Mouse (Mus musculus): ENCODE data around the gene Gpc6. TPM values are rescaled to one million over a fixed set of nuclear protein-coding genes. Genes with fewer than 3 reads are reported as not detected.

Gene Gpc6
- polyA plus RNA-seq, 1 experiment: 0.29 TPM

- H3K4me3 ChIP-seq (ENCODE audit: insufficient read depth, low read length): no peak overlapping the region
- no peak overlapping the region for H3K27ac ChIP-seq (ENCODE audit: insufficient read depth, low read depth, low read length)
- H3K4me1 ChIP-seq (ENCODE audit: control insufficient read depth, insufficient read depth, low read length): no peaks in the 10 kb centered on the region
- TF ChIP-seq POLR2A (IDR thresholded peaks at IDR 0.05; ENCODE audit: borderline replicate concordance, low read depth, low read length): no peak
- no peak for TF ChIP-seq CTCF (IDR thresholded peaks at IDR 0.05; ENCODE audit: low read depth, low read length)
Measured at GRCm38 (mm10) chr14:117256192-117256591, 331.1 kb downstream of the Gpc6 start.

DNA sequence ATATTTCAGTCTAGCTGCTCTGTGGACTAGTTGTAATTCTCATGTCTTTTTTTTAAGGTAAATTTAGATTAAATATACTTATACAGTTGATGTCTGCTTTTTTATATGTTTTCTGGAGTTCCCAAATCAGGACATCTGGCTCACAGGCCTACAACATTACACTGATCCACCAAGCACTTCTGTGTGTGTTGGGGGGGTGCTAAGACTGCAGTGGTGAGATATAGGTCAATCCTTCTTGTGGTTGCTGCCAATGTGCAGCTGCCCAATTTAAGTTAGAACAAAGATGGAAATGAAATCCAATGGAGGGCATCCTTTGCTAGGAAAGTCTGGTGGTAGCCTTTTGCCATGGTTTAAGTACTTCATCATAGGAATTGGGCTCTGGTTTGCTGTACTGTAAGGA is 340.5 kb downstream of the Gpc6 start:
- Histone ChIP-seq H3K4me3 (ENCODE audit: insufficient read depth, low read length) (no peak overlapping the region), H3K4me1 (ENCODE audit: control insufficient read depth, insufficient read depth, low read length) (no peaks in the 10 kb centered on the region), H3K27ac (ENCODE audit: insufficient read depth, low read depth, low read length) (no peak overlapping the region)
- no peak for TF ChIP-seq POLR2A (IDR thresholded peaks at IDR 0.05; ENCODE audit: borderline replicate concordance, low read depth, low read length)

DNA sequence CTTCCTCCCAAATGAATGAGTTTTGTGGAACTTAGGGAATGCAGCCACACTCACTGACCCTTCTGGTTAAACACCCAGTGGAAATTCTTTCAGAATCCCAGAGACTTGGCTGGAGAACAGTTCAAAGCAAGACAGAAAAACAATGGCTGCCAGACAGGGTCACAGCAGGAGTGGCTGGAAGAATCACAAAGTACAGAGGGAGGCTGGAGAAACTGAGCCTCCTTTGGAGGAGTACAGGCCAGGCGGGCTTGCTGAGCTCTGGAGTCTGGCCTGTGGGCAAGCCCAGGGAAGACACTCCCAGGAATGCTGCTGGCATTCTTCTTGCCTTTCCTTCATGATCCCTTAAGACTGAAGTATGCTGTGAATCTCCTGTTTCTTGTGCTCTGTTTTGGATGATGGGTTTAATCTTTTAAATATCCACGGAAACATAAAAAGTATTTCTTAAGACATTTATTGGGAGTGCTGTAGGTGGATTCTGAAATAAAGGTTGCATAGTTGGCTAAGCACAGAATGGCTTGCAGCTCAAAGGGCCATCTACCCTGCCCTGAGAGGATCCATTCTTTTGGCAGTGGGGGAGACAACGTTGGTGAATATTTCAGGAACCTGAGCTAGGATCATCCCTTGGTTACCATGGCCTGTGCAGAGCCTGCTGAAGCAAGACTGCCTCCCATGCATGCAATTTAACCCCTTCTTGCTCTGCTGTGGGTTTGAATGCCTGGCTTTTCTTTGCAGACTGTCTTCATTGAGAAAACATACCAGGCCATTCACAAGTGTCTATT is 342.9 kb downstream of the Gpc6 start:
- Histone ChIP-seq H3K27ac (ENCODE audit: insufficient read depth, low read depth, low read length) (no peak overlapping the region), H3K4me1 (ENCODE audit: control insufficient read depth, insufficient read depth, low read length) (no peaks in the 10 kb centered on the region), H3K4me3 (ENCODE audit: insufficient read depth, low read length) (no peak overlapping the region)
- TF ChIP-seq POLR2A (IDR thresholded peaks at IDR 0.05; ENCODE audit: borderline replicate concordance, low read depth, low read length) (no peak), CTCF (IDR thresholded peaks at IDR 0.05; ENCODE audit: low read depth, low read length) (no peak)

DNA sequence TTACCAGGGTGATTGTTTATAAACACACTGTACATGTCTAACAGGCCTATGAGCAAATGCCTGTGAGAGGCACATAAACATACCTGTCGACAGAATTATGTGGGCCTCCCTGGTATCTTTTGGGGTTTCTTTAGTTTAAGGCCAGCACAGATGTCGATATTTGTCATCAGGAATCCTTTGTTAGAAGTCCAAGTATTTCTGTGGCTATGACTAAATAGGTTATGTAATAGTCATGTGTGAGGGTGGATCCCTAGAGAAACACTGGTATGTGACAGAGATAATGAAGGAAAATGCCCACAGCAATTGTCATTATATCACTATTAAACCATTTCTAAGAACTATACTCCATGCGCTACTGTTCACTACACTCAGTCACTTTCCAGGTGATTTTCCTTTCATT is 358.5 kb downstream of the Gpc6 start:
- no peak overlapping the region for H3K27ac ChIP-seq (ENCODE audit: insufficient read depth, low read depth, low read length)
- no peaks in the 10 kb centered on the region for H3K4me1 ChIP-seq (ENCODE audit: control insufficient read depth, insufficient read depth, low read length)
- TF ChIP-seq CTCF (IDR thresholded peaks at IDR 0.05; ENCODE audit: low read depth, low read length) (no peak), POLR2A (IDR thresholded peaks at IDR 0.05; ENCODE audit: borderline replicate concordance, low read depth, low read length) (no peak)
- no peak overlapping the region for H3K4me3 ChIP-seq (ENCODE audit: insufficient read depth, low read length)

- TF ChIP-seq POLR2A (IDR thresholded peaks at IDR 0.05; ENCODE audit: borderline replicate concordance, low read depth, low read length): no peak
- TF ChIP-seq CTCF (IDR thresholded peaks at IDR 0.05; ENCODE audit: low read depth, low read length): no peak
- no peaks in the 10 kb centered on the region for H3K4me1 ChIP-seq (ENCODE audit: control insufficient read depth, insufficient read depth, low read length)
- no peak overlapping the region for H3K4me3 ChIP-seq (ENCODE audit: insufficient read depth, low read length)
- no peak overlapping the region for H3K27ac ChIP-seq (ENCODE audit: insufficient read depth, low read depth, low read length)
Measured at GRCm38 (mm10) chr14:117293746-117294145, 368.6 kb downstream of the Gpc6 start.

- TF ChIP-seq POLR2A (IDR thresholded peaks at IDR 0.05; ENCODE audit: borderline replicate concordance, low read depth, low read length) (no peak), CTCF (IDR thresholded peaks at IDR 0.05; ENCODE audit: low read depth, low read length) (no peak)
- no peaks in the 10 kb centered on the region for H3K4me1 ChIP-seq (ENCODE audit: control insufficient read depth, insufficient read depth, low read length)
- H3K27ac ChIP-seq (ENCODE audit: insufficient read depth, low read depth, low read length): no peak overlapping the region
- H3K4me3 ChIP-seq (ENCODE audit: insufficient read depth, low read length): no peak overlapping the region
Measured at GRCm38 (mm10) chr14:117296207-117296838, 371.2 kb downstream of the Gpc6 start.

- no peak overlapping the region for H3K27ac ChIP-seq (ENCODE audit: insufficient read depth, low read depth, low read length)
- no peak overlapping the region for H3K4me3 ChIP-seq (ENCODE audit: insufficient read depth, low read length)
- TF ChIP-seq POLR2A (IDR thresholded peaks at IDR 0.05; ENCODE audit: borderline replicate concordance, low read depth, low read length) (no peak), CTCF (IDR thresholded peaks at IDR 0.05; ENCODE audit: low read depth, low read length) (no peak)
- no peaks in the 10 kb centered on the region for H3K4me1 ChIP-seq (ENCODE audit: control insufficient read depth, insufficient read depth, low read length)
Measured at GRCm38 (mm10) chr14:117301019-117301418, 375.9 kb downstream of the Gpc6 start.

- TF ChIP-seq POLR2A (IDR thresholded peaks at IDR 0.05; ENCODE audit: borderline replicate concordance, low read depth, low read length): no peak
- no peak for TF ChIP-seq CTCF (IDR thresholded peaks at IDR 0.05; ENCODE audit: low read depth, low read length)
- H3K27ac ChIP-seq (ENCODE audit: insufficient read depth, low read depth, low read length): no peak overlapping the region
- no peak overlapping the region for H3K4me3 ChIP-seq (ENCODE audit: insufficient read depth, low read length)
- H3K4me1 ChIP-seq (ENCODE audit: control insufficient read depth, insufficient read depth, low read length): no peaks in the 10 kb centered on the region
Measured at GRCm38 (mm10) chr14:117303901-117304722, 379.0 kb downstream of the Gpc6 start.

- no peak overlapping the region for H3K27ac ChIP-seq (ENCODE audit: insufficient read depth, low read depth, low read length)
- H3K4me3 ChIP-seq (ENCODE audit: insufficient read depth, low read length): no peak overlapping the region
- no peaks in the 10 kb centered on the region for H3K4me1 ChIP-seq (ENCODE audit: control insufficient read depth, insufficient read depth, low read length)
- TF ChIP-seq POLR2A (IDR thresholded peaks at IDR 0.05; ENCODE audit: borderline replicate concordance, low read depth, low read length) (no peak), CTCF (IDR thresholded peaks at IDR 0.05; ENCODE audit: low read depth, low read length) (no peak)
Measured at GRCm38 (mm10) chr14:117304723-117305010, 379.6 kb downstream of the Gpc6 start.

DNA sequence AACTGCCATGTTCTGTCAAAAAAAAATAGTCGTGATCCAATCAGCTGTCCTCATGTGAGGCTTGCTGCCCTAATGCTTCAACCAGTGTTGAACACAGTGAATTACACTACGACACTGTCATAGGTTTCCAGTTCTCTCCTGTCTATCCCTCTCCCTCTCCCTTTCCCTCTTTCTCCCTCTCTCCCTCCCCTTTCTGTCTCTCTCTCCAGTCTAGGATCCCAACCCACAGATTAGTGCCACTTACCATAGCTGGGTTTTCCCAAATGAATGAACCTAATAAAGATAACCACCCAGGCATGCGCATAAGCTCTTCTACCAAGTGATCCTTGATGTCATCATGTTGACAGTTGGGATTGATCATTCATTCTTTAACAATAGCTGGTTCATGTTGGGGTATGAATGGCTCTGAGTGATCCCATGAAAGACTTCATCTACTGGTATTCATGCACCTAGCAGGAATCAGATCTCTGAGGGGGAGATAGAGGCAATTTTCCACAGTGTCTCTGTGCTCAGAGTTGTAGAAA is 384.9 kb downstream of the Gpc6 start:
- H3K4me1 ChIP-seq (ENCODE audit: control insufficient read depth, insufficient read depth, low read length): no peaks in the 10 kb centered on the region
- H3K4me3 ChIP-seq (ENCODE audit: insufficient read depth, low read length): no peak overlapping the region
- no peak overlapping the region for H3K27ac ChIP-seq (ENCODE audit: insufficient read depth, low read depth, low read length)
- no peak for TF ChIP-seq CTCF (IDR thresholded peaks at IDR 0.05; ENCODE audit: low read depth, low read length)
- TF ChIP-seq POLR2A (IDR thresholded peaks at IDR 0.05; ENCODE audit: borderline replicate concordance, low read depth, low read length): no peak

Measured in bone marrow macrophage, adult 2 months (primary cell).